Mouse (Mus musculus) myocyte (in vitro differentiated cells): ENCODE data around the gene Calcoco2. TPM values are rescaled to one million over a fixed set of nuclear protein-coding genes. Genes with fewer than 3 reads are reported as not detected.

Experiments
- H3K27me3 ChIP-seq: one replicate; pipeline ENCODE4 v1.6.1; 2011; ENCODE audit not compliant: control insufficient read depth, insufficient read depth, insufficient read length
- H3K36me3 ChIP-seq: one replicate; pipeline ENCODE4 v1.6.1; 2011; ENCODE audit not compliant: control insufficient read depth, insufficient read depth
- H3K4me2 ChIP-seq: one replicate; pipeline ENCODE4 v1.6.1; 2011; ENCODE audit warnings: low read depth, control low read depth
- H3K4me3 ChIP-seq: one replicate; pipeline ENCODE4 v1.5.1; 2011; ENCODE audit warnings: mild to moderate bottlenecking, control low read depth, moderate library complexity
- H3K79me2 ChIP-seq: one replicate; pipeline ENCODE4 v1.6.1; 2011; ENCODE audit not compliant: control insufficient read depth, insufficient read depth
- H3ac ChIP-seq: one replicate; pipeline ENCODE4 v1.6.1; 2011; ENCODE audit not compliant: control insufficient read depth, insufficient read length
- CEBPB ChIP-seq: IDR thresholded peaks from 2 replicates; pipeline ENCODE4 v1.6.1; 2011; ENCODE audit warnings: mild to moderate bottlenecking, moderate library complexity; ENCODE audit not compliant: poor library complexity, insufficient read depth, severe bottlenecking
- E2F4 ChIP-seq: IDR thresholded peaks from one replicate; pipeline ENCODE4 v1.6.1; 2011; ENCODE audit warnings: mild to moderate bottlenecking, control low read depth, moderate library complexity; ENCODE audit not compliant: insufficient read depth
- MAX ChIP-seq: IDR thresholded peaks from one replicate; pipeline ENCODE4 v1.6.1; 2011; ENCODE audit warnings: low read depth, mild to moderate bottlenecking, control low read depth
- MYOD1 ChIP-seq, 3 experiments: IDR thresholded peaks; one replicate each; pipeline ENCODE4 v1.6.1; 2011; ENCODE audit warnings: control low read depth in 2 of 3, low read depth in 2 of 3, mild to moderate bottlenecking in 2 of 3, moderate library complexity in 1 of 3; ENCODE audit not compliant: insufficient read length in 2 of 3, control insufficient read depth in 1 of 3
- MYOG ChIP-seq, 3 experiments: IDR thresholded peaks; one replicate each; pipeline ENCODE4 v1.6.1; 2011; ENCODE audit warnings: control low read depth in 2 of 3, low read depth in 2 of 3, mild to moderate bottlenecking in 2 of 3; ENCODE audit not compliant: insufficient read length in 2 of 3, control insufficient read depth in 1 of 3, insufficient read depth in 1 of 3
- POLR2A ChIP-seq: IDR thresholded peaks from one replicate; pipeline ENCODE4 v1.6.1; 2011; ENCODE audit warnings: low read depth, mild to moderate bottlenecking, control low read depth, moderate library complexity; ENCODE audit not compliant: insufficient read length
- POLR2AphosphoS2 ChIP-seq: IDR thresholded peaks from one replicate; pipeline ENCODE4 v1.6.1; 2011; ENCODE audit warnings: low read depth, control low read depth; ENCODE audit not compliant: insufficient read length
- REST ChIP-seq: IDR thresholded peaks from one replicate; pipeline ENCODE4 v1.6.1; 2011; ENCODE audit warnings: mild to moderate bottlenecking, control low read depth, moderate library complexity; ENCODE audit not compliant: insufficient read depth, insufficient read length
- SRF ChIP-seq: IDR thresholded peaks from one replicate; pipeline ENCODE4 v1.6.1; 2011; ENCODE audit warnings: low read depth; ENCODE audit not compliant: control insufficient read depth, insufficient read length
- TCF12 ChIP-seq: IDR thresholded peaks from one replicate; pipeline ENCODE4 v1.6.1; 2011; ENCODE audit warnings: mild to moderate bottlenecking, control low read depth; ENCODE audit not compliant: poor library complexity, insufficient read depth, severe bottlenecking
- TCF3 ChIP-seq: IDR thresholded peaks from one replicate; pipeline ENCODE4 v1.6.1; 2011; ENCODE audit warnings: low read depth, control low read depth; ENCODE audit not compliant: insufficient read length
- USF1 ChIP-seq: IDR thresholded peaks from one replicate; pipeline ENCODE4 v1.6.1; 2011; ENCODE audit warnings: low read depth, mild to moderate bottlenecking, control low read depth, moderate library complexity
- polyA plus RNA-seq: library from polyadenylated mRNA; unstranded; fragments of >200 nt; fragmentation: generic; extraction: Trizol; gene quantifications from one replicate; pipeline ENCODE4 v1.2.1, GENCODE M21; 2012; ENCODE audit warnings: missing spikeins

Gene Calcoco2
- polyA plus RNA-seq = not detected

DNA sequence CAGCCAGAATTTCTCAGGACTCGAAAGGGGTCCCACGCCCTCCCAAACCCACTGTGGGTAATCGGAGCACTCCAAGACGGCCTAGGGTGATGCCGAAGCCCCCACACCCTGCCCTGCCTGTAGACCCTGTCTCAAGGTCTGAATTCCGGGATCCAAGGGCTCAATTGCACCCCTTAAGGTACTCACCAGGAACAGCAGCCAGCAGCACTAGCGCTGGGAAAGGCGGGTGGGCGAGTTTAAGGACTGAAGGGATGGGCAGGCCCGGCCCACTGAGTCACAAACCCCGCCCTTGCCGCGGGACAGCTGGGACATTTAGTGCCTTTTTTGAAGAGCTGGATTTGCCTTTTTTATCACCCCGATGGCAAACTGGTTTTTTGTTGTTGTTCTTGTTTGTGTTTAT, at the start of gene Calcoco2:
Calcoco2 (minus strand) TSS at position 214 of the 400 bp plus-strand sequence.
- Histone ChIP-seq H3K36me3 (no peaks in the 10 kb centered on the region), H3K4me3 (no peak within 1 kb of the TSS), H3K4me2 (no peak within 1 kb of the TSS), H3K27me3 (no peaks in the 10 kb centered on the region), H3ac (no peak within 1 kb of the TSS), H3K79me2 (no peaks in the 10 kb centered on the region)
- TF ChIP-seq SRF = no peak
- no peak for TF ChIP-seq USF1
- no peak for TF ChIP-seq POLR2AphosphoS2

DNA sequence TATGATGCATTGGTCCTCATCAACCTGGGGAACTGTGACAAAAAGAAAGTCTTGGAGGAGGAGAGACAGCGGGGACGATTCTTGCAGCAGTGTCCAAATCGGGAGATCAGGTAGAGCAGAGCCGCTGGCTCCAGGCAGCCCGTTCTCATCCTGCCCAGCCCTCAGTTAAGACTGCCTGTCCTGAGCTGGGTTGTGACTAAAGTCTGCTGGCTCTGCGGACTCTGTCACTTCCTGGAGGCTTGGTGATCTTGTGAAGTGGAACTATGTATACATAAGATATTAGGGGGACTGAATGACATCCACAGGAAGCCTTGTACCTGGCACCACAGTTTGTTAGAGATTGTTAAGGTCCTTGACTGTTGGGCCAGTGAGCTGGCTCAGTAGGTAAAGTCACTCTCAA, 35.7 kb upstream of the Calcoco2 start:
- TF ChIP-seq USF1 = no peak
- Histone ChIP-seq H3K4me2 (no peak overlapping the region), H3K36me3 (no peaks in the 10 kb centered on the region), H3ac (no peak overlapping the region), H3K27me3 (peaks cover 39% of the 10 kb centered on the region), H3K4me3 (no peak overlapping the region), H3K79me2 (no peaks in the 10 kb centered on the region)

DNA sequence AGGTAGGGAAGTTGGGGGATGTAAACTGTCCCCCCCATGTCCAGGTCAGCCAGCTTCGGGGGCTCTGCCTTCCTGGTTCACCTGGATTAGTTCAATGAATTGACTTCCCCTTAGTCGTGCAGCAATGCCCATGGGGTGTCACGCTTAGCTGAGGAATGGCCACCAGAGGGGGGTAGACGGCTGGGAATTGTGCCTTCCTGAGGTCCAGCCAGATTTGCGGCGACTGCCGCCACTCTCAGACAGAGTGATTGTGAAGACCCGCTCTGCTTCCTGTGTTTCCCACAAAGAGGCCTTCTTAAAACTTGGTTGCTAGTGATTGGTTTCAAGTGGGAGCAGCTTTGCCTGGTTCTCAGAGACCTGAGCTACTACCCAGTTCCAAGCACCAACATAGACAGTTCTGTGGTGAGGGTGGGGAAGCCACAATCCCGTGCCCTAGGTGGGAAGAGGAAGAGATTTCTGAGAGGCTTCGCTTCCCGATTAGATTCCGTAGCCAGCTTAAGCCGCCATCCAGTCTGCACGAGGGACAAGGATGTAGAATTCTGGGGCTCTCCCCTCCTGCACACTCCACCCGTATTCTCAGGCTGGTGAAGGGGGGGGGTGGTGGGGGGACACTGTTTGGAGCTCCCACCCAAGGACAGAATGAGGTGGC, 34.0 kb upstream of the Calcoco2 start:
- Histone ChIP-seq H3ac (no peak overlapping the region), H3K79me2 (no peaks in the 10 kb centered on the region), H3K4me2 (peak overlapping the region; percentile 39), H3K36me3 (no peaks in the 10 kb centered on the region), H3K27me3 (peaks cover 26% of the 10 kb centered on the region), H3K4me3 (no peak overlapping the region)
- TF ChIP-seq POLR2AphosphoS2 = no peak
- no peak for TF ChIP-seq REST
- TF ChIP-seq CEBPB = no peak
- no peak for TF ChIP-seq MYOG (IDR thresholded peaks at IDR 0.05; ENCODE audit: control insufficient read depth in 1 of 3, insufficient read depth in 1 of 3, insufficient read length in 2 of 3, low read depth in 2 of 3)
- no peak for TF ChIP-seq TCF3
- TF ChIP-seq SRF = no peak
- TF ChIP-seq E2F4 = no peak
- TF ChIP-seq POLR2A = no peak
- no peak for TF ChIP-seq MAX
- TF ChIP-seq MYOD1 (IDR thresholded peaks at IDR 0.05; ENCODE audit: control insufficient read depth in 1 of 3, insufficient read length in 2 of 3, low read depth in 2 of 3) = no peak
- no peak for TF ChIP-seq USF1
- no peak for TF ChIP-seq TCF12

DNA sequence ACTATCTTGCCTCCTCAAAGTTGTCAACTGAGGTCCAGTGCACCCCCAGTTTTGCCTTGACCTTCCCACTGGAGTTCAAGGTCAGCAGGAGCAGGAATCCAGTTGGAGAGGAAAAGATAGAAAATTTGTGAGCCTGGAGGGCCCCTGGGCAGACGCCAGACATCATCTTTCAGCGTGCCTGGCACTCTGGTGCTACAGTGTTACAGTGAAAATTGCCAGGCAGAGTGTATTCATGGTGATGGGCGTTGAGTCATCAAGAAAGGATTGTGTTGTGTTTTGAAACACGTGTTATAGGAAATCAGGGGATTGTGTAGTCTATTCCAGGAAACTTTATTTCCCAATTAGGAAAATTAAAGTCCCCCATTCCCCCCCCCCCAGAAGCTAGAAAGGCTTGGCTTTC, 32.0 kb upstream of the Calcoco2 start:
- Histone ChIP-seq H3K4me3 (no peak overlapping the region), H3K4me2 (no peak overlapping the region), H3K27me3 (peaks cover 26% of the 10 kb centered on the region), H3K36me3 (no peaks in the 10 kb centered on the region), H3ac (no peak overlapping the region), H3K79me2 (no peaks in the 10 kb centered on the region)
- TF ChIP-seq MAX (no peak), POLR2AphosphoS2 (no peak), TCF12 (no peak), REST (no peak), TCF3 (no peak), USF1 (no peak), MYOD1 (IDR thresholded peaks at IDR 0.05; ENCODE audit: control insufficient read depth in 1 of 3, insufficient read length in 2 of 3, low read depth in 2 of 3) (no peak), MYOG (IDR thresholded peaks at IDR 0.05; ENCODE audit: control insufficient read depth in 1 of 3, insufficient read depth in 1 of 3, insufficient read length in 2 of 3, low read depth in 2 of 3) (no peak), POLR2A (no peak), E2F4 (no peak), SRF (no peak), CEBPB (no peak)

DNA sequence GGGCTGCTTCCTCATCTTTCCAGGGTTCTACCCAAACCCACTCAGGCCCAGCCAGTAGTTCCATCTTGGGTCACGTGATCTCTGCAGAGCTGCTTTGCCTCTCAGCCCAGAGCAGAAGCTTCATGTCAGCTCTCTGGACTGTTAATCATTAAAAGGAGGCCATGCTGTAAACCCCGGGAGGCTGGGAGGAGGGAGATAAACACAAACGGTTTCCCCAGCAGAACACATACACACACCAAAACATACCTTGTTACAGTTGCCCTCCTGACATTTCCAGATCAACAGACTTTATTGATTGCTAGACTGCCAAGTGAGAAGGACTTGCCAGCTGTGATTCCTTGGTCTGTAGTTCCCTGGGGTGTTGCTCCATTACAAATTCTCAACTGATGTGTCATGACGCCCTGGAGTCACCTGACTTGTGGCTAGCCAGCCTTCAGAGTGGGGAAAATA, 29.0 kb upstream of the Calcoco2 start:
- H3K4me3 ChIP-seq = no peak overlapping the region

More for the DNA sequence above, 29.0 kb upstream of the Calcoco2 start:
- Histone ChIP-seq H3ac (no peak overlapping the region), H3K27me3 (peaks cover 7% of the 10 kb centered on the region), H3K4me2 (peak overlapping the region; percentile 50), H3K36me3 (no peaks in the 10 kb centered on the region), H3K79me2 (no peaks in the 10 kb centered on the region)
- TF ChIP-seq REST (no peak), MYOD1 (IDR thresholded peaks at IDR 0.05; ENCODE audit: control insufficient read depth in 1 of 3, insufficient read length in 2 of 3, low read depth in 2 of 3) (peak in 1 of 3 experiments; percentile 19), MYOG (IDR thresholded peaks at IDR 0.05; ENCODE audit: control insufficient read depth in 1 of 3, insufficient read depth in 1 of 3, insufficient read length in 2 of 3, low read depth in 2 of 3) (no peak), SRF (no peak), TCF3 (no peak), E2F4 (no peak), TCF12 (no peak), MAX (no peak), CEBPB (peak; percentile 76), POLR2AphosphoS2 (no peak), USF1 (peak; percentile 86), POLR2A (no peak)
